Comparison of ENCODE assay signal across 8 mouse cellular contexts in the genomic region with DNA sequence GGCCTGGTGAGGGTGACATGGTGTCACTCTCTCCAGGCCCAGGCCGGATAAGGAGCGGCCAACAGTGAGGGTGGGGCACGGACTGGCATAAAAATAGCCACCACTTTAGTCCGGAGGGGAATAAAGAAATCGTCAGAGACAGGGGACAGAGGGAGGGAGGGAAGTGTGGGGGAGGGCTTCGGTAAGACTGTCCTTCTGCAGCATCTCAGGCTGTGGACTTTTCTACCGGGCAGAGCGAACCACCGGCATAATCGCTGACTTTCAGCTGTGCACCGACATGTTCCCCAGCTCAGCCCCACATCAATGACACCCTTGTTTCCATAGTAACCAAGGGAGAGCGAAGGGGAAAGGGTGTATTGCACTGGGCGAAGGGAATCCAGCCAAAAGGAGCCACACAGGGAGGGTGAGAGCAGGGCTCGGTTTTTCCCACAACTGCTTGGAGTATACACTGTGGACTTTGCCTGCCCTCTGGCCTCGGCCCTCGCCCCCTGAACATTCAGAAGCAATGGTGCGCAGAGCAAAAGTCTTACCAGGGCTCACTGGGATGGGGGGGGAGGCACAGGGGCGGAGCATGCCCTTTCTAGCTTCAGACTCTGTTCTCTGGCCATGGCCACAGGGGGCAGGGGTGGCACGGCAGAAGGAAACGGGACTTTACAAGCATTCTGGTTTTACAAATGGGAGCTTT. TPM values are rescaled to one million over a fixed set of nuclear protein-coding genes. Genes with fewer than 3 reads are reported as not detected.
DNase-seq lines count a peak whose midpoint lies in the region; ATAC-seq and TF ChIP-seq lines count a peak whose summit lies in the region.

No protein-coding gene starts in this region.

- no peaks in the 10 kb centered on the region for H3K36me3 ChIP-seq in intestine, embryonic 16.5 days (ENCODE audit: control insufficient read depth, insufficient read depth, low read length)
- no peaks in the 10 kb centered on the region for H3K36me3 ChIP-seq in liver, postnatal 0 days (replicated peaks; ENCODE audit: insufficient read depth, low read length)

- H3K27ac ChIP-seq in intestine, embryonic 16.5 days (ENCODE audit: low read length) = no peak overlapping the region
- H3K27ac ChIP-seq in liver, postnatal 0 days (ENCODE audit: low read depth) = no peak overlapping the region

- DNase-seq in ovary, adult 18-20 months (ENCODE audit: low spot score) = peak; percentile 67
- DNase-seq in ovary, postnatal 14 days (ENCODE audit: low spot score) = no peak
- DNase-seq in cerebellum, postnatal 25 days = peak; percentile 68 to 74
- DNase-seq in heart, adult 18-20 months = peak; percentile 78 to 89
- peak; percentile 74 for DNase-seq in liver, postnatal 0 days
- peak; percentile 73 for DNase-seq in neural tube, embryonic 10.5 days (ENCODE audit: extremely low spot score, low spot score)
- peak; percentile 84 for DNase-seq in thymus, postnatal 14 days

- H3K9me3 ChIP-seq in intestine, embryonic 16.5 days (ENCODE audit: control insufficient read depth, low read length) = no peaks in the 10 kb centered on the region
- H3K9me3 ChIP-seq in liver, postnatal 0 days (ENCODE audit: low read length) = no peaks in the 10 kb centered on the region

- no peak for TF ChIP-seq EP300 in liver, postnatal 0 days (IDR thresholded peaks at IDR 0.05; ENCODE audit: low read depth)

- H3K4me1 ChIP-seq in intestine, embryonic 16.5 days (ENCODE audit: control insufficient read depth, insufficient read depth, low read length) = peaks cover 71% of the 10 kb centered on the region
- peaks cover 61% of the 10 kb centered on the region for H3K4me1 ChIP-seq in liver, postnatal 0 days (ENCODE audit: insufficient read depth)

- ATAC-seq in intestine, embryonic 16.5 days = peak; percentile 23
- peak; percentile 64 for ATAC-seq in liver, postnatal 0 days

- no peaks in the 10 kb centered on the region for H3K27me3 ChIP-seq in intestine, embryonic 16.5 days (replicated peaks; ENCODE audit: control insufficient read depth, insufficient read depth, low read length)
- peaks cover 1% of the 10 kb centered on the region; the same call in 1 of the 2 replicates for H3K27me3 ChIP-seq in liver, postnatal 0 days (ENCODE audit: insufficient read depth, low read length)

- H3K4me3 ChIP-seq in intestine, embryonic 16.5 days (ENCODE audit: low read length) = peak overlapping the region; percentile 17
- H3K4me3 ChIP-seq in liver, postnatal 0 days (ENCODE audit: low read depth, low read length) = peak overlapping the region; percentile 36

- peak; percentile 41 for TF ChIP-seq CTCF in liver, postnatal 0 days (IDR thresholded peaks at IDR 0.05; ENCODE audit: low read depth)

- peak overlapping the region; percentile 54 for H3K9ac ChIP-seq in intestine, embryonic 16.5 days (ENCODE audit: low read depth, low read length)
- peak overlapping the region; percentile 2 for H3K9ac ChIP-seq in liver, postnatal 0 days (replicated peaks)

- peak overlapping the region; percentile 43 for H3K4me2 ChIP-seq in intestine, embryonic 16.5 days (ENCODE audit: low read depth, low read length)
- H3K4me2 ChIP-seq in liver, postnatal 0 days (ENCODE audit: low read depth, low read length) = peak overlapping the region; percentile 73

- WGBS in intestine, embryonic 16.5 days = 7% methylated on average over 20 of the region's 20 CpGs
- 3% methylated on average over 20 of the region's 20 CpGs for WGBS in liver, postnatal 0 days (ENCODE audit: insufficient replicate concordance)

RNA-seq across cellular contexts. Expression of a gene that starts 27.2 kb away (rescaled TPM):
- 10 to 100 TPM; 33.9 to 38.8 TPM for total RNA-seq in heart, adult 18-20 months (2021)
- 10.1 and 13.7 TPM in 2 replicates for polyA plus RNA-seq in intestine, embryonic 16.5 days (2015; fragmentation: Nextera tagmentation; extraction: Ambion mirVana)
- 7.9 and 9.8 TPM in 2 replicates for polyA plus RNA-seq in liver, postnatal 0 days (2015; fragmentation: Nextera tagmentation; extraction: Ambion mirVana)

RNA-seq across cellular contexts. Expression of a gene that starts 44.3 kb away (rescaled TPM):
- total RNA-seq in heart, adult 18-20 months (2021) = 10 to 100 TPM; 34.6 to 38.1 TPM
- polyA plus RNA-seq in intestine, embryonic 16.5 days (2015; fragmentation: Nextera tagmentation; extraction: Ambion mirVana) = 53.9 and 64.5 TPM in 2 replicates
- 17.0 and 17.1 TPM in 2 replicates for polyA plus RNA-seq in liver, postnatal 0 days (2015; fragmentation: Nextera tagmentation; extraction: Ambion mirVana)

RNA-seq across cellular contexts. Expression of a gene that starts 44.5 kb away (rescaled TPM):
- 1 to 10 TPM; 2.0 to 2.8 TPM for total RNA-seq in heart, adult 18-20 months (2021)
- polyA plus RNA-seq in intestine, embryonic 16.5 days (2015; fragmentation: Nextera tagmentation; extraction: Ambion mirVana) = 16.7 and 18.1 TPM in 2 replicates
- polyA plus RNA-seq in liver, postnatal 0 days (2015; fragmentation: Nextera tagmentation; extraction: Ambion mirVana) = 63.0 and 63.4 TPM in 2 replicates
